Mouse (Mus musculus): ENCODE data around the gene Actb. TPM values are rescaled to one million over a fixed set of nuclear protein-coding genes. Genes with fewer than 3 reads are reported as not detected.

The Actb gene
- polyA plus RNA-seq, 1 experiment from 2014 or later = 2,926 TPM

DNA sequence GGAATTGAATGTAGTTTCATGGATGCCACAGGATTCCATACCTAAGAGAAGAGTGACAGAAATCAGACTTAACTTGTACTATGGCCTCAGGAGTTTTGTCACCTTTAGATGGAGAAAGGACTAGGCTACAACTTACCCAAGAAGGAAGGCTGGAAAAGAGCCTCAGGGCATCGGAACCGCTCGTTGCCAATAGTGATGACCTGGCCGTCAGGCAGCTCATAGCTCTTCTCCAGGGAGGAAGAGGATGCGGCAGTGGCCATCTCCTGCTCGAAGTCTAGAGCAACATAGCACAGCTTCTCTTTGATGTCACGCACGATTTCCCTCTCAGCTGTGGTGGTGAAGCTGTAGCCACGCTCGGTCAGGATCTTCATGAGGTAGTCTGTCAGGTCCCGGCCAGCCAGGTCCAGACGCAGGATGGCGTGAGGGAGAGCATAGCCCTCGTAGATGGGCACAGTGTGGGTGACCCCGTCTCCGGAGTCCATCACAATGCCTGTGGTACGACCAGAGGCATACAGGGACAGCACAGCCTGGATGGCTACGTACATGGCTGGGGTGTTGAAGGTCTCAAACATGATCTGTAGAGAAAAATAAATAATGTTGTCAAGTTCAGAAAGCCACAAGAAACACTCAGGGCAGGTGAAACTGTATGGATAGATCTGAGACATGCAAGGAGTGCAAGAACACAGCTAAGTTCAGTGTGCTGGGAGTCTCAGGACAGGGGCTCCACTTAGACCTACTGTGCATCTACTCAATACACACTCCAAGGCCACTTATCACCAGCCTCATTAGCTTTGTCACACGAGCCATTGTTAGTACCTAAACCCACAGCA is 2.1 kb downstream of the Actb start:
- no peaks in the 10 kb centered on the region for H3K27me3 ChIP-seq
- POLR2A ChIA-PET = interaction anchor here (0.7 to 8.0 kb wide), 11 partner anchors 9 to 145 kb away, joined by 3 to 69 read pairs (median 4); partner anchors contain the start of gene Fbxl18
- CTCF ChIA-PET = interaction anchor here (1.3 to 2.8 kb wide), 4 partner anchors 9 to 149 kb away, joined by 4 to 12 read pairs (median 10); partner anchors contain the start of gene Fbxl18
- no peak for DNase-seq (ENCODE audit: low read depth, low spot score)
- no peak for TF ChIP-seq CTCF (IDR thresholded peaks at IDR 0.05)
- in situ Hi-C loops (cut with MboI; ENCODE audit: low pct_unique_long_range_greater_than_20kb) = no loop called here
- no peak for ATAC-seq

DNA sequence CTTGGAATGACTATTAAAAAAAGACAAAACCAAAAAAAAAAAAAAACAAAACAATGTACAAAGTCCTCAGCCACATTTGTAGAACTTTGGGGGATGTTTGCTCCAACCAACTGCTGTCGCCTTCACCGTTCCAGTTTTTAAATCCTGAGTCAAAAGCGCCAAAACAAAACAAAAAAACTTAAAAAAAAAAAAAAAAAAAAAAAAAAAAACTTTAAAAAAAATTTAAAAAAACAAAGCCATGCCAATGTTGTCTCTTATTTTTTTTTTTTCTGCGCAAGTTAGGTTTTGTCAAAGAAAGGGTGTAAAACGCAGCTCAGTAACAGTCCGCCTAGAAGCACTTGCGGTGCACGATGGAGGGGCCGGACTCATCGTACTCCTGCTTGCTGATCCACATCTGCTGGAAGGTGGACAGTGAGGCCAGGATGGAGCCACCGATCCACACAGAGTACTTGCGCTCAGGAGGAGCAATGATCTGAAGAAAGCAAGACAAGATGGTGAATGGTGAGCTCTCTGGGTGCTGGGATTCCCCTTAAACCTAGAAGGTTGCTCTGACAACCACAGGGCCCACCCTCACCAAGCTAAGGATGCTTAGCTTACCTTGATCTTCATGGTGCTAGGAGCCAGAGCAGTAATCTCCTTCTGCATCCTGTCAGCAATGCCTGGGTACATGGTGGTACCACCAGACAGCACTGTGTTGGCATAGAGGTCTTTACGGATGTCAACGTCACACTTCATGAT is 2.9 kb downstream of the Actb start:
- ATAC-seq = no peak
- POLR2A ChIA-PET = interaction anchor here (0.7 to 8.0 kb wide), 8 partner anchors 8 to 1102 kb away, joined by 3 to 69 read pairs (median 4); partner anchors contain the start of gene Fbxl18
- in situ Hi-C loops (cut with MboI; ENCODE audit: low pct_unique_long_range_greater_than_20kb) = no loop called here

DNA sequence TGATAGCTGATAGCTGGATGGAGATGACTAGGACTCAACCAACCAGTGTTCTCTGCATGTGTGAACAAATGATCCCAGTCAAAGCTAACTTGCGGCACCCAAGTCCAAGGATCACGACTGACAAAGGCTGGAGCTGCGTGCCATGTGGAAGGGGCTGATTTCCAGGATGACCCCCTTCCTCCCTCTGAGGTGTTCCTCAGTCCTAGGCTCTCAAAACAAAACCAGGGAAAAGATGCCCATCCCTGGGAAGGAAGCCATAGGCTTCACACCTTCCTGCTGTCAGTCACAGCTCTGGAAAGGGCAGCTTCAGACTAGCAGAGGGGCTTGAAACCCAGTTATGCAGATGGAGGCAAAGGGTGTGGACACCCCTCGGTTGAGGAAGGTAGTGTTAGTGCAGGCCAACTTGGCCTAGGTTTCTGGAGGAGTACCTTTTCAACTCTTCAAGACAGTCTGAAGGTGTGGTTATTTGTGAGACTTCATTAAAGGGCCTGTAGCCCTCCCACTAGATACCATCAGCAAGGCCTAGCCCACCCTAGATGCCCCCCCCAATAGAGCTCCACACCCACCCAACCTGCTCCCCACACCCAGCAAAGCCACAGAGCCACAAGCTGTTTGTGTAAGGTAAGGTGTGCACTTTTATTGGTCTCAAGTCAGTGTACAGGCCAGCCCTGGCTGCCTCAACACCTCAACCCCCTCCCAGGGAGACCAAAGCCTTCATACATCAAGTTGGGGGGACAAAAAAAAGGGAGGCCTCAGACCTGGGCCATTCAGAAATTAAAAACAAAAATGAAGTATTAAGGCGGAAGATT is 3.8 kb downstream of the Actb start:
- no peaks in the 10 kb centered on the region for H3K27me3 ChIP-seq
- peak; percentile 1 for ATAC-seq
- CTCF ChIA-PET = interaction anchor here (0.7 to 2.3 kb wide), 3 partner anchors 15 to 29 kb away, joined by 3 to 11 read pairs (median 6); no protein-coding TSS in a partner anchor
- in situ Hi-C loops (cut with MboI; ENCODE audit: low pct_unique_long_range_greater_than_20kb) = no loop called here
- TF ChIP-seq CTCF (IDR thresholded peaks at IDR 0.05) = no peak
- no peak for DNase-seq (ENCODE audit: low read depth, low spot score)
- POLR2A ChIA-PET = interaction anchor here (0.6 to 8.0 kb wide), 7 partner anchors 7 to 149 kb away, joined by 3 to 69 read pairs (median 5); partner anchors contain the start of gene Fbxl18

More for the DNA sequence above, 2.9 kb downstream of the Actb start:
- CTCF ChIA-PET = interaction anchor here (1.3 to 2.8 kb wide), 4 partner anchors 8 to 150 kb away, joined by 4 to 12 read pairs (median 10); partner anchors contain the start of gene Fbxl18
- no peak for DNase-seq (ENCODE audit: low read depth, low spot score)
- no peak for TF ChIP-seq CTCF (IDR thresholded peaks at IDR 0.05)
- H3K27me3 ChIP-seq = no peaks in the 10 kb centered on the region

- no peak for TF ChIP-seq CTCF (IDR thresholded peaks at IDR 0.05)
- no peak for DNase-seq (ENCODE audit: low read depth, low spot score)
- ChIA-PET POLR2A (interaction anchor here (0.5 to 8.0 kb wide), 8 partner anchors 12 to 81 kb away, joined by 3 to 69 read pairs (median 5); no protein-coding TSS in a partner anchor), CTCF (interaction anchor here (0.7 to 2.3 kb wide), 4 partner anchors 13 to 30 kb away, joined by 3 to 6 read pairs (median 4); no protein-coding TSS in a partner anchor)
- in situ Hi-C loops (cut with MboI; ENCODE audit: low pct_unique_long_range_greater_than_20kb) = no loop called here
- peak; percentile 8 for ATAC-seq
- H3K27me3 ChIP-seq = no peaks in the 10 kb centered on the region
These were observed 4.6 kb downstream of the Actb start for GRCm38 (mm10) chr5:142901846-142902505.

DNA sequence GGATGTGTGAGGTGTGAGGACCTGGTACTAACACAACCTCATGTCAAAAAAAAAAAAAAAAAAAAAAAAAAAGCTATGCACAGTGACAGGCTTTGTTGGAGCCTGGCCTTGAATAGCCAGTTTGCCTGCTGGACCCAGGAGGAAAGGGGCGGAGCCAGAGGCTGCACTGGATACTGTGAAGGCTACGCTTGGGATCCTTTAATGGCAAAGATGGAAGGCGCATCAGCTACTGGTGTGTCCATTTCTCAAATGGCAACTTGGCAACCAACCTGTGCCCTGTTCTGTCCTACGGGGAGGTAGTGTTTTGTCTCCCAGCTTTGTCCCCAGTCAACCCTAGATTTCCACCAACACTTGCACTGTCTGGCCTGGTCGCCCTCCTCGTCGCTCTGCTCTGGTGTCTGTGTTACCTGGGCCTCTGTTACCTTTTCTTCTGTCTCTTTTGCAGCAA is 5.2 kb downstream of the Actb start:
- ATAC-seq (peak; percentile 18), DNase-seq (ENCODE audit: low read depth, low spot score) (no peak)
- ChIA-PET CTCF (interaction anchor here (0.8 to 2.3 kb wide), 3 partner anchors 12 to 31 kb away, joined by 3 to 6 read pairs (median 6); no protein-coding TSS in a partner anchor), POLR2A (interaction anchor here (0.5 to 8.0 kb wide), 8 partner anchors 8 to 84 kb away, joined by 3 to 69 read pairs (median 4); partner anchors contain the start of gene Tnrc18)
- no peak for TF ChIP-seq CTCF (IDR thresholded peaks at IDR 0.05)
- H3K27me3 ChIP-seq = no peaks in the 10 kb centered on the region
- in situ Hi-C loops (cut with MboI; ENCODE audit: low pct_unique_long_range_greater_than_20kb) = no loop called here

DNA sequence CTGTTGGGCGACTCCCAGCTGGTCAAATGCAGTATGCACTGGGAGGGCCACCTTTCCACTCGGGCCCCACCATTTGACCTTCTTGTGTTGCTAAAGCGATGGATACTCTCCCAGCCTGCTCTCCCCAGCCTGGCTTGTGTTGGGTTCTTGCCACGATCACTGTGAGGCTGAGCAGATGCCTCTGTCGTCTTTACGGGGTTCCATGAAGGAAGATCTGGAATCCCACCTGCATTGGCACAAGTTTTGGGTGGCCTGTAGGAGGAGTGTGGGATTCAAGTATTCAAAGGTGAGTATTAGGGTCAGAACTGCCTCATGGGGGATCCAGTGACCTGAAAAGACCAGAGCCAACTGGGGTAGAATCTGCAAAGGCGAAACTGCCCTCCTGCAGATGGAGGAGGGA is 5.9 kb downstream of the Actb start:
- ATAC-seq (no peak), DNase-seq (ENCODE audit: low read depth, low spot score) (no peak)
- in situ Hi-C loops (cut with MboI; ENCODE audit: low pct_unique_long_range_greater_than_20kb) = no loop called here
- CTCF ChIA-PET = interaction anchor here (1.5 to 2.3 kb wide), 2 partner anchors 13 to 31 kb away, joined by 6 read pairs; no protein-coding TSS in a partner anchor
- POLR2A ChIA-PET = interaction anchor here (0.7 to 8.0 kb wide), 5 partner anchors 9 to 83 kb away, joined by 3 to 69 read pairs (median 4); partner anchors contain the start of gene Tnrc18
- no peaks in the 10 kb centered on the region for H3K27me3 ChIP-seq
- TF ChIP-seq CTCF (IDR thresholded peaks at IDR 0.05) = no peak

- no peaks in the 10 kb centered on the region for H3K27me3 ChIP-seq
- ATAC-seq = no peak
- ChIA-PET POLR2A (interaction anchor here (1.8 to 8.0 kb wide), 2 partner anchors 10 to 29 kb away, joined by 4 to 69 read pairs; no protein-coding TSS in a partner anchor), CTCF (no interaction called here)
- TF ChIP-seq CTCF (IDR thresholded peaks at IDR 0.05) = no peak
- in situ Hi-C loops (cut with MboI; ENCODE audit: low pct_unique_long_range_greater_than_20kb) = no loop called here
- DNase-seq (ENCODE audit: low read depth, low spot score) = no peak
These were observed 6.5 kb downstream of the Actb start for GRCm38 (mm10) chr5:142899932-142900533.

DNA sequence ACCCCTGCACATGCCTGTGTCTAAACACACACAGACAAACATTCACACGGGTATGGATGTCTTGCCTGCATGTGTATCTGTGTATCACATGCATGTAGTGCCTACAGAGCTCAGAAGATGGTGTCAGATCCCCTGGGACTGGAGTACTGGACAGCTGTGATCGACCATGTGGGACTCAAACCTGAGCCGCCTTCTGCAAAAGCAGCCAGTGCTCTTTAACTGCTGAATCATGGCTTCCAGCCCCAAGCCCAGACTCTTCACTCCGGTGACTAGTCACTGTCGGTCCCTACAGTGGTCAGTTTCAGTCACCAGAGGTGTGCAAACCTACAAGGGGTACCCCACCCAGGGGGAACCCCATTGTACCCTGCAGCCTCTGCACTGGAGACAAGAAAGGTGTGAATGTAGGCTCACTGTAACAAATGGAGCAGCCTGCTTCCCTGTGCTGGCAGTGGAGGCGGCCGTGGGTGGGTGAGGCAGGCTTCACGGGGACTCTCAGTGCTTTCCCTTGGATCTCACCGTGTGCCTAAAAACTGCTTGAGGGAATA is 7.4 kb downstream of the Actb start:
- ChIA-PET POLR2A (interaction anchor here (8.0 kb wide), 1 partner anchor 30 kb away, joined by 69 read pairs; no protein-coding TSS in a partner anchor), CTCF (no interaction called here)
- in situ Hi-C loops (cut with MboI; ENCODE audit: low pct_unique_long_range_greater_than_20kb) = no loop called here
- H3K27me3 ChIP-seq = no peaks in the 10 kb centered on the region
- no peak for DNase-seq (ENCODE audit: low read depth, low spot score)
- no peak for TF ChIP-seq CTCF (IDR thresholded peaks at IDR 0.05)
- no peak for ATAC-seq
